Mouse (Mus musculus) embryonic stem cell, embryonic (primary cell): ENCODE measurements around the gene Dnaja2.

ENCODE experiments used
- CTCF ChIA-PET, 4 experiments: fragments of 300-600 bp in 2 of 4; fragments of 350-600 bp in 2 of 4; sonication (Branson Sonifier 250); formaldehyde crosslinking; loops; one replicate each; lab custom pipeline; 2022; ENCODE audit warnings: inconsistent platforms in 2 of 4; lab: Charles Lee
- POLR2A ChIA-PET, 4 experiments: fragments of 300-600 bp in 2 of 4; fragments of 350-600 bp in 2 of 4; sonication (Branson Sonifier 250); formaldehyde crosslinking; loops; one replicate each; lab custom pipeline; 2022; ENCODE audit warnings: antibody characterized with exemption in 4 of 4, inconsistent platforms in 1 of 4; lab: Charles Lee

Dnaja2 gene

GRCm38 (mm10) chr8:85565186-85565585 lies 10.0 kb upstream of the Dnaja2 start:
- CTCF ChIA-PET: interaction anchor here in 1 of 4 experiments (0.6 to 1.0 kb wide), 2 partner anchors 104 to 121 kb away, joined by 3 read pairs; no protein-coding TSS in a partner anchor
- POLR2A ChIA-PET: interaction anchor here in 3 of 4 experiments (0.8 to 2.1 kb wide), 6 partner anchors 9 to 38 kb away, joined by 3 to 6 read pairs (median 4); partner anchors contain the start of gene Dnaja2 (in 1 of the 3)

GRCm38 (mm10) chr8:85563336-85563735 lies 8.2 kb upstream of the Dnaja2 start:
- POLR2A ChIA-PET: interaction anchor here in 2 of 4 experiments (0.5 to 1.8 kb wide), 10 partner anchors 8 to 62 kb away, joined by 3 to 7 read pairs (median 4); partner anchors contain the start of gene Dnaja2 (in 1 of the 2)
- CTCF ChIA-PET: interaction anchor here in 2 of 4 experiments (0.5 kb wide), 2 partner anchors 12 to 184 kb away, joined by 3 to 4 read pairs; no protein-coding TSS in a partner anchor

- CTCF ChIA-PET: no interaction called here
- POLR2A ChIA-PET: interaction anchor here in 1 of 4 experiments (1.0 to 1.2 kb wide), 2 partner anchors 10 to 13 kb away, joined by 3 read pairs; no protein-coding TSS in a partner anchor
Observed at GRCm38 (mm10) chr8:85559966-85560365, 4.8 kb upstream of the Dnaja2 start.

GRCm38 (mm10) chr8:85559201-85559600 lies 4.1 kb upstream of the Dnaja2 start:
- CTCF ChIA-PET: no interaction called here

GRCm38 (mm10) chr8:85557601-85557986 lies 2.5 kb upstream of the Dnaja2 start:
- POLR2A ChIA-PET: interaction anchor here in 3 of 4 experiments (0.6 to 3.2 kb wide), 13 partner anchors 11 to 1381 kb away, joined by 3 to 24 read pairs (median 3); no protein-coding TSS in a partner anchor

More at GRCm38 (mm10) chr8:85559201-85559600, 4.1 kb upstream of the Dnaja2 start:
- POLR2A ChIA-PET: interaction anchor here in 1 of 4 experiments (1.0 kb wide), 1 partner anchor 12 kb away, joined by 3 read pairs; no protein-coding TSS in a partner anchor

DNA sequence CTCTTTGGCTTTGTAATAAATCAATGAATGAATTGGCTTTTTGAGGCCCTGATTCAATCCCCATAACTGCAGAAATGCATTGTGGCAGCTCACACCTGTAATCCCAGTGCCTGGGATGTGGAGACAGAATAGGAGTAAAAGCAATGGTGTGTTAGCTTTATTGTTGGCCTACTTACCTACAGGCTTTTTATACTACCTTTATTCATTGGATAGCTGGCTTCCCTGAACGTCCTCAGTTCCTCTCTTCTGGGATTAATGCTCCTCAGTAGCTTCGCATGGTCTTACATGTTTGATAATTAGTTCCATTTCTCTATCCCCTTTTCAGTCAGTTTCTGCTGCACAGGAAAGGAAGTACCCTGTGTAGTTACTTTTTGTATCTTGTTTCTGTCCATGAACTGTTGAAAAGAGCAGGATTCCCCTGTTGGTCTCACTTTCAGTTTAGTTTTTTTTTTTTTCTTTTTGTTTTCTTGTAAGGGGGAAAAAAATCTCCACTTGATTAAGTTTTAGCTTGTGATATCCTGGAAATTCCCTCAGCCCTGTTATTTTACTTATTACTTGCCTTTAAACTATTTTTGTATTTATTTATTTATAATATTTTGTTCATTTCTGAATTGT lies 1.9 kb upstream of the Dnaja2 start:
- ChIA-PET CTCF (interaction anchor here in 1 of 4 experiments (0.6 kb wide), 1 partner anchor 486 kb away, joined by 4 read pairs; the partner anchor contains the start of gene Dhps), POLR2A (interaction anchor here in 3 of 4 experiments (0.6 to 3.2 kb wide), 17 partner anchors 8 to 1381 kb away, joined by 3 to 24 read pairs (median 3); no protein-coding TSS in a partner anchor)

More at GRCm38 (mm10) chr8:85557601-85557986, 2.5 kb upstream of the Dnaja2 start:
- CTCF ChIA-PET: interaction anchor here in 1 of 4 experiments (0.6 kb wide), 1 partner anchor 486 kb away, joined by 4 read pairs; the partner anchor contains the start of gene Dhps

- CTCF ChIA-PET: interaction anchor here in 1 of 4 experiments (1.2 kb wide), 1 partner anchor 13 kb away, joined by 3 read pairs; no protein-coding TSS in a partner anchor
Observed at GRCm38 (mm10) chr8:85554391-85555180, 558 bp downstream of the Dnaja2 start.

GRCm38 (mm10) chr8:85551934-85552333 lies 3.2 kb downstream of the Dnaja2 start:
- ChIA-PET POLR2A (interaction anchor here in 2 of 4 experiments (0.7 to 4.8 kb wide), 18 partner anchors 10 to 90 kb away, joined by 3 to 45 read pairs (median 4); no protein-coding TSS in a partner anchor), CTCF (interaction anchor here in 1 of 4 experiments (0.6 kb wide), 1 partner anchor 647 kb away, joined by 3 read pairs; no protein-coding TSS in a partner anchor)

More at GRCm38 (mm10) chr8:85554391-85555180, 558 bp downstream of the Dnaja2 start:
- POLR2A ChIA-PET: interaction anchor here in 3 of 4 experiments (0.6 to 3.2 kb wide), 23 partner anchors 8 to 130 kb away, joined by 3 to 24 read pairs (median 4); no protein-coding TSS in a partner anchor

DNA sequence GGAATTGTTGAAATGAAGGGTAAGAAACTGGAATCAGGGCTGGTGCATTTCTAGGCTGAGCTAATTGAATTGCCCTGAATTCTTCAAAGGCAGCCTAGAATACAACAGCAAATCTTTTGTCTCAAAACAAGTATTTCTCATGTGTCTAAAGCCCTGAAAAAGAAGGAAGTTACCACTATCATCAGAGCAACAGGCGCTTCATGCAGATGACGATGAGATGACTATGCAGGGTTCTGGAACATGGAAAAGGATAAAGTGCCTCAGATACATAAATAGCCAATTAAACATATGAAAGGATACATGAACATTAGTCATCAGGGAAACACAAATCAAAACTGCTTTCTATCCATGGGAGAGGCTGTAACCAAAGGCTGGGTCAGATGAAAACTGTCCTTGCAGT lies 18.8 kb downstream of the Dnaja2 start:
- ChIA-PET POLR2A (interaction anchor here in 3 of 4 experiments (0.6 to 7.6 kb wide), 9 partner anchors 8 to 295 kb away, joined by 3 to 111 read pairs (median 5); partner anchors contain the start of gene Dnaja2 (in 1 of the 3)), CTCF (interaction anchor here in 2 of 4 experiments (0.6 to 1.6 kb wide), 2 partner anchors 11 to 461 kb away, joined by 4 to 5 read pairs; no protein-coding TSS in a partner anchor)

DNA sequence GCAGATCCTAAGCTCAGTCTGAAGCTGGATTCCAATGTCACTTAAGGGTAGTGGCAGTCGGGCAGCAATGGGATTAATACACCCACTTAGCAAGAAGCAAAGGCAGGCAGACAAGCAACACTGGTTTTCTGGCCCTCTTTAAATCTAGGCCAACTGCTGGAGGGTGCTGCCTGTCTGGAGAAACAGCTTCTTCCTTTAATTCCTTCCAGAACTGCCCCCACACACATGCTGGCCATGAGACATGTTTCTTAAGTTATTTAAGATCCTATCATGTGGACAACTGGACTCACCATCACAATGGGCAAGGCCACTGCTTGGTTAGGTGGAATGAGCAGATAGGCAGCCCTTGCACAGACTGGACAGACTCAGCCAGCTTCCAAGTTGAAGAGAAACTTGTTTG lies 21.0 kb downstream of the Dnaja2 start:
- CTCF ChIA-PET: interaction anchor here in 1 of 4 experiments (0.7 kb wide), 1 partner anchor 52 kb away, joined by 3 read pairs; no protein-coding TSS in a partner anchor
- POLR2A ChIA-PET: interaction anchor here in 3 of 4 experiments (0.5 to 7.6 kb wide), 25 partner anchors 8 to 281 kb away, joined by 3 to 111 read pairs (median 6); partner anchors contain the start of gene Dnaja2 (in 2 of the 3)

DNA sequence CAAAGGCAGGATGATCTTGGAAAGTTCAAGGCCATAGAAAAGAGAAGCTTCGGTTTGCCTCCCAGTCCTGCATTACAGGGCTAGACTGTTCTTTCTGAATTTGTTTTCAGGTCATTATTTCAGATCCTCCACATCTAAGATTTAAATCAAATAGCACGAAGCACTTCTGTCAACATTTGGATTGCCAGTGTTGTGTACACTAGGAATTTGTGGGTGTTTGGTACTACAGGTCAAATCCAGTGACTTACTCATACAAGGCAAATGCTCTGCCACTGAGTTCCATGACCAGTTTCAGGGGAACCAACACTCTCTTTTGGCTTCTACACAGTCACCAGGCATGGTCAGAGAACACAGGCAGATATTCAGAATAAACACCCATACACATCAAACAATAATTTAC lies 21.7 kb downstream of the Dnaja2 start:
- CTCF ChIA-PET: no interaction called here

DNA sequence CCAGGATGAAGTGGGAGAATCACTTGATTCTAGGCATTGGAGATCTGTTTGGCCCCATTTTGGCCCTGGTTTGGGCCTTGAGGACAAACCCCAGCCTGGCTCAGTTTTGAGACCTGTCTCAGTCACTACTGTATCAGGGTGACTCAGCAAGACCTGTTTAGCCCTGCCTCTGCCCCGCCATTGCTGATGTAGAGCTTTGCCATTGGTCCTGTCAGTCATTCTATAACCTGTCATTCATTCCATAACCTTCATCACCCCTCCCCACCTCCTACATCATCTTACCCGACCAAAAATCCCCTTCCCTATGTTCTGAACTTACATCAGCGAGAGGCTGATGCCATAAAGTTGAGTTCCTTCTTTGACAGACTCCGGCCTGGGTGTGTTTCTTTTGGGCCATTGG lies 22.3 kb downstream of the Dnaja2 start:
- CTCF ChIA-PET: no interaction called here
- POLR2A ChIA-PET: interaction anchor here (0.7 to 7.6 kb wide), 18 partner anchors 9 to 119 kb away, joined by 3 to 111 read pairs (median 7); partner anchors contain the start of gene Dnaja2 (in 1 of the 4)

More for the DNA sequence above, 21.7 kb downstream of the Dnaja2 start:
- POLR2A ChIA-PET: interaction anchor here (0.9 to 7.6 kb wide), 22 partner anchors 8 to 119 kb away, joined by 3 to 111 read pairs (median 6); partner anchors contain the start of gene Dnaja2 (in 1 of the 4)

DNA sequence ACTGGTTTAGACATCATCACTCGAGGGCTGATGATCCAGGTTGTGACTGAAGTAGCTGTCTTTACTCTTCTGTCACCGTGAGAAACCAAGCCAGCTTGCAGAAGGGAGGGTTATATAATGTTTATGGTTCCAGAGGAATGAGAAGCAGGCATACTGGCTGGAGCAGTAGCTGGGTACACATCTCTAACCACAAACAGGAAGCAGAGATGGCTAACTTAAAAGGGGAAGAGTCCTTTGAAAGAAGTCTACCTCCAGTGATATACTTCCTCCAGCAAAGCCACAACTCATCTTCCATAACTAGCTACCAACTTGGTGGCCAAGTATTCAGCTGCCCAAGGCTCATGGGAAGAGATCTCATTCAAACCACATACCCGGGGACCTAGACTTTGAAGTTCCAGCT lies 23.7 kb downstream of the Dnaja2 start:
- CTCF ChIA-PET: interaction anchor here in 1 of 4 experiments (0.9 kb wide), 1 partner anchor 70 kb away, joined by 3 read pairs; no protein-coding TSS in a partner anchor
- POLR2A ChIA-PET: interaction anchor here (0.6 to 7.6 kb wide), 19 partner anchors 8 to 221 kb away, joined by 3 to 111 read pairs (median 4); partner anchors contain the start of genes Dnaja2 (in 1 of the 4) and Gpt2 (in 1 of the 4)

- CTCF ChIA-PET: no interaction called here
- POLR2A ChIA-PET: interaction anchor here in 2 of 4 experiments (1.0 to 7.6 kb wide), 9 partner anchors 9 to 108 kb away, joined by 3 to 111 read pairs (median 10); partner anchors contain the start of gene Dnaja2 (in 1 of the 2)
Observed at GRCm38 (mm10) chr8:85530717-85531116, 24.4 kb downstream of the Dnaja2 start.

DNA sequence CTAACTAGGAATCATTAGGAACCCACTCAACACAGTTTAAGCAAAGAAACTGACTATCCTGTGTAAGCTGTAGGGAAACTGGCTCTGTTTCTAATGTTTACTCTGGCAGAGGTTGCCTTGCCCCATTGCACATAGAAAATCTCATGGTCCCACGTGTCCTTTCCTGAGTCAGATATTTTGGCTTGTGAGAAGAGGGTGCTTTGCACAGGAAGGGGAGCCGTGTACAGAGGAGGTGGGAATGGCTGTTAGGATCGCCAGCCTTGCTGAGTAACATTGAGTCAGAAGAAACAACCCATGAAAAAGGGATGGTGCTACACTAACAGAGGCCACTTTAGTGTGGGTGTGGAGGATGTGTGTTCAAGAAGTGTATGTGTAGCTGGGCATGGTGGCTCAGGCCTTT lies 26.2 kb downstream of the Dnaja2 start:
- ChIA-PET POLR2A (interaction anchor here (0.5 to 4.3 kb wide), 13 partner anchors 9 to 93 kb away, joined by 3 to 17 read pairs (median 4); partner anchors contain the start of gene Gpt2 (in 1 of the 4)), CTCF (interaction anchor here in 1 of 4 experiments (0.6 kb wide), 1 partner anchor 1575 kb away, joined by 3 read pairs; no protein-coding TSS in a partner anchor)

DNA sequence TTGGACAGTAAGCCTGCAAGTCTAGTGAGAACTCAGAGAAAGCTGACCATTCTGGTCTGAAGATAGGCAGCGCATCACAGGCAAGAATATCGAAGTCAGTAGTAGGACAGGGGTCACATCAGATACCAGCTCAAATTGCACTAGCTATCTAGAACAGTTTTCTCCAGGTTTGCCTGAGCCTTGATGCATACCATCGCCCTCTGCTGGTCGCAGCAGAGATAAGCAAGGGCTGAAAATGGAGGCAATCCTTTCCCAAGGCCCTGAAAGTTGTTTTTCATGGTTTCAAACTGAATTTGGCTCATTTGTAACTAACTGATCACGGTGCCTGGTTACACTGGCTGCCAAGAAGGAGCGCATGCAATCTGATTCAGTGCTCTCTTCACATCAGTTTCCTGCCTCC lies 29.0 kb downstream of the Dnaja2 start:
- CTCF ChIA-PET: interaction anchor here (0.6 to 2.0 kb wide), 37 partner anchors 8 to 1060 kb away, joined by 3 to 17 read pairs (median 4); no protein-coding TSS in a partner anchor
- POLR2A ChIA-PET: interaction anchor here in 2 of 4 experiments (0.6 to 4.3 kb wide), 20 partner anchors 8 to 549 kb away, joined by 3 to 17 read pairs (median 4); partner anchors contain the start of gene Dnaja2 (in 1 of the 2)

GRCm38 (mm10) chr8:85524086-85524485 lies 31.1 kb downstream of the Dnaja2 start:
- CTCF ChIA-PET: no interaction called here
- POLR2A ChIA-PET: interaction anchor here in 3 of 4 experiments (0.5 to 3.7 kb wide), 7 partner anchors 8 to 544 kb away, joined by 3 to 15 read pairs (median 3); no protein-coding TSS in a partner anchor
